Mouse (Mus musculus) spleen, adult 2 months (tissue): Measurements from ENCODE around the gene Cdc42ep2. TPM values are rescaled to one million over a fixed set of nuclear protein-coding genes. Genes with fewer than 3 reads are reported as not detected.

Experiments used
- DNase-seq, 2 experiments: peaks; one replicate each; pipeline versions ENCODE4 v3.0.0 to v3.0.0-alpha.2; 2012 to 2021; ENCODE audit warnings: low spot score in 2 of 2, low read depth in 1 of 2
- H3K27ac ChIP-seq: fragments of 200-500 bp; 2 replicates; pipeline ENCODE4 v1.5.1; 2012; ENCODE audit warnings: low read length, inconsistent platforms; ENCODE audit not compliant: insufficient read depth
- H3K27me3 ChIP-seq: fragments of 200-500 bp; 2 replicates; pipeline ENCODE4 v1.6.1; 2012; ENCODE audit warnings: mild to moderate bottlenecking, moderate library complexity, low read length, inconsistent platforms; ENCODE audit not compliant: control insufficient read depth, insufficient read depth
- H3K36me3 ChIP-seq: fragments of 200-500 bp; 2 replicates; pipeline ENCODE4 v1.6.1; 2012; ENCODE audit warnings: mild to moderate bottlenecking, low read length, inconsistent platforms; ENCODE audit not compliant: control insufficient read depth, insufficient read depth
- H3K4me1 ChIP-seq: fragments of 200-500 bp; 2 replicates; pipeline ENCODE4 v1.6.1; 2011; ENCODE audit warnings: inconsistent platforms; ENCODE audit not compliant: control insufficient read depth, insufficient read depth, insufficient read length
- H3K4me3 ChIP-seq: fragments of 200-500 bp; 2 replicates; pipeline ENCODE4 v1.5.1; 2011; ENCODE audit warnings: mild to moderate bottlenecking, inconsistent platforms; ENCODE audit not compliant: insufficient read depth, insufficient read length; ENCODE audit errors: extremely low read depth
- CTCF ChIP-seq: fragments of 200-500 bp; IDR thresholded peaks from 2 replicates; pipeline ENCODE4 v1.5.1; 2011; ENCODE audit warnings: mild to moderate bottlenecking, inconsistent platforms; ENCODE audit not compliant: insufficient read depth, insufficient read length, insufficient replicate concordance; ENCODE audit errors: extremely low read depth
- POLR2A ChIP-seq: fragments of 200-500 bp; IDR thresholded peaks from 2 replicates; pipeline ENCODE4 v1.6.1; 2011; ENCODE audit warnings: low read depth, low read length, inconsistent platforms
- WGBS: fragments of 180-500 bp; shearing (Covaris S2); methylation state at CpG from one replicate; pipeline ENCODE4 v1.1.7; 2018; 5-methylcytosine and 5-hydroxymethylcytosine counted together
- polyA plus RNA-seq: library from polyadenylated mRNA; depleted of rRNA; stranded (reverse); fragments of >200 nt; gene quantifications from 2 replicates; pipeline ENCODE4 v1.2.3, GENCODE M21; 2012; rRNA removed

Gene Cdc42ep2
- polyA plus RNA-seq, 1 experiment = 8.2 TPM

GRCm38 (mm10) chr19:5871683-5872082 lies 52.9 kb downstream of the Cdc42ep2 start:
- Histone ChIP-seq H3K4me1 (peaks cover 19% of the 10 kb centered on the region), H3K27ac (peak overlapping the region; percentile 56), H3K36me3 (peaks cover 22% of the 10 kb centered on the region), H3K4me3 (peak overlapping the region; percentile 12; the same call in 1 of the 2 replicates), H3K27me3 (no peaks in the 10 kb centered on the region)
- DNase-seq = no peak
- no peak for TF ChIP-seq POLR2A
- no peak for TF ChIP-seq CTCF
- WGBS = 36% methylated on average over 6 of the region's 6 CpGs

- DNase-seq = peak in 1 of 2 experiments; percentile 34
- 22% methylated on average over 7 of the region's 7 CpGs for WGBS
- H3K36me3 ChIP-seq = peaks cover 23% of the 10 kb centered on the region
- TF ChIP-seq POLR2A = no peak
- no peak for TF ChIP-seq CTCF
- H3K27me3 ChIP-seq = no peaks in the 10 kb centered on the region
- peak overlapping the region; percentile 56 for H3K27ac ChIP-seq
- peak overlapping the region; percentile 29; the same call in 1 of the 2 replicates for H3K4me3 ChIP-seq
- H3K4me1 ChIP-seq = peaks cover 19% of the 10 kb centered on the region
Observed at GRCm38 (mm10) chr19:5871273-5871672, 53.3 kb downstream of the Cdc42ep2 start.

GRCm38 (mm10) chr19:5868096-5868495 lies 56.5 kb downstream of the Cdc42ep2 start:
- TF ChIP-seq CTCF (no peak), POLR2A (no peak)
- WGBS = 86% methylated on average over 6 of the region's 6 CpGs

More at GRCm38 (mm10) chr19:5868096-5868495, 56.5 kb downstream of the Cdc42ep2 start:
- H3K27ac ChIP-seq = no peak overlapping the region
- peaks cover 49% of the 10 kb centered on the region for H3K36me3 ChIP-seq
- DNase-seq = no peak
- no peak overlapping the region for H3K4me3 ChIP-seq
- peaks cover 12% of the 10 kb centered on the region; the same call in 1 of the 2 replicates for H3K4me1 ChIP-seq
- H3K27me3 ChIP-seq = no peaks in the 10 kb centered on the region

Other genes starting within 250 kb of the Cdc42ep2 start
- gene Map3k11, start 236.1 kb downstream of the Cdc42ep2 start, polyA plus RNA-seq = 73.4 and 88.7 TPM in 2 replicates
- gene Pcnx3, start 235.9 kb downstream of the Cdc42ep2 start, polyA plus RNA-seq = 195 and 236 TPM in 2 replicates
- 0.19 and 0.39 TPM in 2 replicates for gene Kcnk7, start 220.4 kb downstream of the Cdc42ep2 start, polyA plus RNA-seq
- gene Ehbp1l1, start 198.5 kb downstream of the Cdc42ep2 start, polyA plus RNA-seq = 94.6 and 101 TPM in 2 replicates
- gene Fam89b, start 195.2 kb downstream of the Cdc42ep2 start, polyA plus RNA-seq = 124 and 173 TPM in 2 replicates
- gene Ltbp3, start 183.9 kb downstream of the Cdc42ep2 start, polyA plus RNA-seq = 22.5 and 25.8 TPM in 2 replicates
- 65.4 and 68.0 TPM in 2 replicates for gene Scyl1, start 153.4 kb downstream of the Cdc42ep2 start, polyA plus RNA-seq
- gene Frmd8, start 49.5 kb downstream of the Cdc42ep2 start, polyA plus RNA-seq = 42.3 and 43.9 TPM in 2 replicates
- 36.6 and 37.6 TPM in 2 replicates for gene Slc25a45, start 47.0 kb downstream of the Cdc42ep2 start, polyA plus RNA-seq
- gene Tigd3, start 30.7 kb downstream of the Cdc42ep2 start, polyA plus RNA-seq = 1.3 TPM in 2 replicates
- 59.9 and 74.8 TPM in 2 replicates for gene Dpf2, start 11.8 kb downstream of the Cdc42ep2 start, polyA plus RNA-seq
- 40.5 and 48.0 TPM in 2 replicates for gene Pola2, start 39.4 kb upstream of the Cdc42ep2 start, polyA plus RNA-seq
- gene Slc22a20, start 61.3 kb upstream of the Cdc42ep2 start, polyA plus RNA-seq = not detected in 2 replicates
- 50.8 and 53.0 TPM in 2 replicates for gene Capn1, start 91.1 kb upstream of the Cdc42ep2 start, polyA plus RNA-seq
- 108 and 124 TPM in 2 replicates for gene Syvn1, start 121.8 kb upstream of the Cdc42ep2 start, polyA plus RNA-seq
- 11.0 TPM in 2 replicates for gene Mrpl49, start 133.0 kb upstream of the Cdc42ep2 start, polyA plus RNA-seq
- gene Fau, start 133.0 kb upstream of the Cdc42ep2 start, polyA plus RNA-seq = 1,884 and 3,019 TPM in 2 replicates
- 38.5 and 61.3 TPM in 2 replicates for gene Znhit2, start 136.4 kb upstream of the Cdc42ep2 start, polyA plus RNA-seq
- 14.0 and 23.4 TPM in 2 replicates for gene Tm7sf2, start 143.6 kb upstream of the Cdc42ep2 start, polyA plus RNA-seq
- 72.9 and 85.0 TPM in 2 replicates for gene Vps51, start 152.4 kb upstream of the Cdc42ep2 start, polyA plus RNA-seq
- 0.34 TPM in 1 of 2 replicates, not detected in the other for gene Tmem262, start 155.2 kb upstream of the Cdc42ep2 start, polyA plus RNA-seq
- gene Gm28374, start 157.4 kb upstream of the Cdc42ep2 start, polyA plus RNA-seq = 0.46 TPM in 1 of 2 replicates, not detected in the other
- 66.9 and 85.9 TPM in 2 replicates for gene Zfpl1, start 160.1 kb upstream of the Cdc42ep2 start, polyA plus RNA-seq
- 3.6 and 4.4 TPM in 2 replicates for gene Cdca5, start 160.2 kb upstream of the Cdc42ep2 start, polyA plus RNA-seq
- 0.19 TPM in 1 of 2 replicates, not detected in the other for gene AC131692.1, start 169.6 kb upstream of the Cdc42ep2 start, polyA plus RNA-seq
- gene Naaladl1, start 181.0 kb upstream of the Cdc42ep2 start, polyA plus RNA-seq = 0.49 and 0.60 TPM in 2 replicates
- gene Sac3d1, start 193.8 kb upstream of the Cdc42ep2 start, polyA plus RNA-seq = 30.4 and 46.7 TPM in 2 replicates
- 42.7 and 50.9 TPM in 2 replicates for gene Snx15, start 203.5 kb upstream of the Cdc42ep2 start, polyA plus RNA-seq
- 8.0 and 10.8 TPM in 2 replicates for gene Batf2, start 216.2 kb upstream of the Cdc42ep2 start, polyA plus RNA-seq
- gene Arl2, start 216.7 kb upstream of the Cdc42ep2 start, polyA plus RNA-seq = 51.8 and 64.8 TPM in 2 replicates